Mouse (Mus musculus): ENCODE measurements around the gene S100a7a. TPM values are rescaled to one million over a fixed set of nuclear protein-coding genes. Genes with fewer than 3 reads are reported as not detected.

The S100a7a gene
- polyA plus RNA-seq (2012; rRNA removed), result 0.04 and 0.06 TPM in 2 replicates

DNA sequence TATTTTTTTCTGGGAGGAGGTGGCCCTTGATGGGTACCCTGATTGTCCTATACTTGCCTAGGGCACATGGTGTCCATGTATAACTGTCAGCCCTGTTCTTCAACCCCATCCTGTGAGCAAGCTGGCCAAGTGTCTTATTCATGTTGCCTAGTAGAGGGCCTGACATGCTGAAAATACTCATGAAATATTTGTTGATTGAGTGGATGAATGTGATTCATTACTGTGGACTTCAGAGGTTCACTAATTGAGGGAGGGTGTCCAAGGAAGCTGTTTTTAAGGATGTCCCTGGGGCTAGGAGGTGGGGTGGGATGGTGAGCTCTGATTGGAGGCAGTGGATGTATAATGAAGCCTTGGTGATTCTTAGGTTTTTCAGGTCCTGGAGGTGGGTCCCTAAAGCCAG, at the start of gene S100a7a:
S100a7a (plus strand) TSS at position 301 of the 400 bp plus-strand sequence.

DNA sequence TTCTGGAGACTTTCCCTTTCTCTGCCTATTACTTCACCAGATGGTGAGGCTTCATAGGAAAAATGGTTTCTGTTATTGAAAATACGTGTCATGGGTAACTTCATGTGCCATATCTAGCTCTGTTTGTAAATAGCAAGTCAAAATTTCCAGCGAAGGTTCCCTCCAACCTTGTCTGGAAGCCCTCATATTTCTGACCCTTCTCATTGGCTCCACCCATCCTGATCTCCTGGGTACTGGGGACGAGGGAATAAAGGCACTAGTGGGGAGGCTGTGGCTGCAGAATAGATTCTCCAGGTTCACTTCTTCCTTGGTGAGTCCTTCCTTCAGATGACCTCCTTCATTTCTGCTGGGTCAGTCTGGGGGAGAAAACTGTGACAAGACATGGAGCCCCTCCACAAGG, 45.6 kb upstream of the S100a7a start, which contains the start of gene S100a5:
S100a5 (plus strand) TSS at position 301 of the 400 bp plus-strand sequence.

DNA sequence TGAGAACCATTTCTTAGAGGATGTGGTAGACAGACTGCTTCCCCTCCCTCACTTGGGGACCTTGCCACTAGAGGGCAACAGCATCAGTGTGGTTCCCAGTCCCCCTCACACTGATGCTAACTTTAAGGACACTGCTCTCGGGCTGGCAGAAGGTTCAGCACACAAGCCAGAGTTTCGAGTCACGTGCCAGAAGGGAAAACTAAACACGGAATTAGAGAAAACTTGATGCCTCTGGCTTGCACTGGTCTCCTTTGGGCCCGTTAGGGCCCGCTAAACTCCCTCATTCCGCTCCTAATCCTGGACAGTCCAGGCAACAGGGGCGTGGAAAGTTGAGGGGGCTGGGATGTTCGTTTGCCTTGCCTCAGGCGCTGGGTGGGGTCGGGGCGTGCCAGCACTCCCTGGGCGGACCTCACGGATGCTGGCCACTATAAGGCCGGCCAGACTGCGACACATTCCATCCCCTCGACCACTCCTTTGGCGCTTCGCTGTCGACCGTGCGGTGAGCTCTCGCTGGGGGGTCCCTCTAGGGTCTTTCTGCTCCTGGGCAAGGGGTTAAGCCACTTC, 41.0 kb upstream of the S100a7a start, which contains the start of gene S100a6:
S100a6 (plus strand) TSS at position 155 of the 564 bp plus-strand sequence.

GRCm38 (mm10) chr3:90668846-90669245, 15.0 kb downstream of the S100a7a start, which contains the start of gene S100a8:
TSS of gene S100a8 (plus strand) at chr3:90668978.

GRCm38 (mm10) chr3:90695613-90696012, 41.8 kb downstream of the S100a7a start, which contains the start of gene S100a9:
TSS of gene S100a9 (minus strand) at chr3:90695721.

Other genes with a start within 250 kb of the S100a7a start
- 48.4 and 57.9 TPM in 2 replicates for gene Ints3, start 220.4 kb upstream of the S100a7a start, polyA plus RNA-seq (2012; rRNA removed)
- gene Npr1, start 188.2 kb upstream of the S100a7a start, polyA plus RNA-seq (2012; rRNA removed), result 6.0 and 11.9 TPM in 2 replicates
- 245 and 276 TPM in 2 replicates for gene Ilf2, start 177.9 kb upstream of the S100a7a start, polyA plus RNA-seq (2012; rRNA removed)
- gene Snapin, start 163.0 kb upstream of the S100a7a start, polyA plus RNA-seq (2012; rRNA removed), result 23.3 and 41.3 TPM in 2 replicates
- gene Chtop, start 144.5 kb upstream of the S100a7a start, polyA plus RNA-seq (2012; rRNA removed), result 208 and 235 TPM in 2 replicates
- gene S100a1, start 139.6 kb upstream of the S100a7a start, polyA plus RNA-seq (2012; rRNA removed), result 11.4 and 11.6 TPM in 2 replicates
- 12.0 and 14.2 TPM in 2 replicates for gene S100a13, start 139.6 kb upstream of the S100a7a start, polyA plus RNA-seq (2012; rRNA removed)
- 0.05 TPM in 1 of 2 replicates, not detected in the other for gene S100a14, start 127.2 kb upstream of the S100a7a start, polyA plus RNA-seq (2012; rRNA removed)
- gene S100a16, start 116.8 kb upstream of the S100a7a start, polyA plus RNA-seq (2012; rRNA removed), result 21.0 and 26.2 TPM in 2 replicates
- gene S100a3, start 93.4 kb upstream of the S100a7a start, polyA plus RNA-seq (2012; rRNA removed), result 0.04 TPM in 1 of 2 replicates, not detected in the other
- gene S100a2, start 63.8 kb upstream of the S100a7a start, polyA plus RNA-seq (2012; rRNA removed), result not detected in 2 replicates
- not detected in 2 replicates for gene Gm42674, start 52.1 kb upstream of the S100a7a start, polyA plus RNA-seq (2012; rRNA removed)
- 2.1 and 2.6 TPM in 2 replicates for gene S100a4, start 50.2 kb upstream of the S100a7a start, polyA plus RNA-seq (2012; rRNA removed)
- gene S100a5, start 45.5 kb upstream of the S100a7a start, polyA plus RNA-seq (2012; rRNA removed), result not detected in 2 replicates
- gene S100a6, start 41.1 kb upstream of the S100a7a start, polyA plus RNA-seq (2012; rRNA removed), result 14.9 and 15.9 TPM in 2 replicates
- gene S100a8, start 15.0 kb downstream of the S100a7a start, polyA plus RNA-seq (2012; rRNA removed), result 4.8 and 13.3 TPM in 2 replicates
- gene S100a9, start 41.7 kb downstream of the S100a7a start, polyA plus RNA-seq (2012; rRNA removed), result 18.1 and 27.3 TPM in 2 replicates
- not detected in 2 replicates for gene Pglyrp4, start 72.9 kb downstream of the S100a7a start, polyA plus RNA-seq (2012; rRNA removed)
- gene Gm5849, start 123.9 kb downstream of the S100a7a start, polyA plus RNA-seq (2012; rRNA removed), result not detected in 2 replicates